Comparison of ENCODE assay signal across 8 mouse cellular contexts in the genomic region with DNA sequence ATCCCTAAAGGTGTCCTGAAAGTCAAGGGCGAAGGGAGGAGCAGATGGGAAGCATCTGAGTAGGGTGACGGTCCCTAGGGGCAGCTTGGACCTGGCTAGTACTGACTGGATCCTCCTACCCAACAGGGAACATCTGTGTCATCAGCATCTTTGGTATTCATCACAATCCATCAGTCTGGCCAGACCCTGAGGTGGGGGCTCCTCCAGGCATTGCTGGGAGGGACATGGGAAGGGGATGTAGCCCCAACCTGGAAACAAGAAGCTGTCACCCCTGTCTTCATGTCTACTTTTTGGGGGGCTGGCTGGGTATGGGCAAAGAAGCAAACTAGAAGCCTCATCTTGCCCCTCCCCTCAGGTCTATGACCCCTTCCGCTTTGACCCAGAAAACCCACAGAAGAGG. TPM values are rescaled to one million over a fixed set of nuclear protein-coding genes. Genes with fewer than 3 reads are reported as not detected.
DNase-seq lines count a peak whose midpoint lies in the region; ATAC-seq and TF ChIP-seq lines count a peak whose summit lies in the region.
"Not testable (repeated sequence)": the region's sequence is repeated elsewhere in the genome, so short reads cannot be mapped to it uniquely, and the experiment has no call there.

No protein-coding gene starts in this region.

- 89% methylated on average over 3 of the region's 3 CpGs for WGBS in embryonic facial prominence, embryonic 13.5 days
- WGBS in forebrain, postnatal 0 days: 88% methylated on average over 3 of the region's 3 CpGs
- 89% methylated on average over 3 of the region's 3 CpGs for WGBS in hindbrain, embryonic 11.5 days
- WGBS in intestine, postnatal 0 days: 89% methylated on average over 3 of the region's 3 CpGs
- 66% methylated on average over 3 of the region's 3 CpGs for WGBS in liver, embryonic 14.5 days (ENCODE audit: insufficient replicate concordance)
- WGBS in midbrain, embryonic 13.5 days: 89% methylated on average over 3 of the region's 3 CpGs

- not testable (repeated sequence) for H3K27ac ChIP-seq in embryonic facial prominence, embryonic 13.5 days; forebrain, postnatal 0 days (ENCODE audit: low read depth, low read length); hindbrain, embryonic 11.5 days (ENCODE audit: low read depth, low read length); liver, embryonic 14.5 days; midbrain, embryonic 13.5 days
- 0 out of 2 replicates have a peak overlapping the region, but pooled peaks have one; percentile 21 for H3K27ac ChIP-seq in intestine, postnatal 0 days (ENCODE audit: low read depth, low read length)

- TF ChIP-seq EP300 in liver, embryonic 14.5 days (IDR thresholded peaks at IDR 0.05; ENCODE audit: low read depth): not testable (repeated sequence)

- H3K9ac ChIP-seq in embryonic facial prominence, embryonic 13.5 days; hindbrain, embryonic 11.5 days (ENCODE audit: low read depth, low read length); intestine, postnatal 0 days (ENCODE audit: low read depth, low read length); liver, embryonic 14.5 days (replicated peaks): not testable (repeated sequence)
- H3K9ac ChIP-seq in forebrain, postnatal 0 days: peak overlapping the region; percentile 39
- peak overlapping the region; percentile 68 for H3K9ac ChIP-seq in midbrain, embryonic 13.5 days (replicated peaks)

- not testable (repeated sequence) for DNase-seq in forebrain, postnatal 0 days; hindbrain, embryonic 11.5 days (ENCODE audit: low spot score); liver, embryonic 14.5 days (ENCODE audit: low read depth in 3 of 3, low spot score in 3 of 3)

- peaks cover 26% of the 10 kb centered on the region for H3K4me1 ChIP-seq in E14TG2a.4 (replicated peaks; ENCODE audit: low read depth, low read length)
- not testable (repeated sequence) for H3K4me1 ChIP-seq in embryonic facial prominence, embryonic 13.5 days; forebrain, postnatal 0 days (ENCODE audit: insufficient read depth); hindbrain, embryonic 11.5 days (replicated peaks; ENCODE audit: control insufficient read depth, insufficient read depth, low read length); intestine, postnatal 0 days (replicated peaks; ENCODE audit: control insufficient read depth, insufficient read depth, low read length); liver, embryonic 14.5 days (replicated peaks; ENCODE audit: control insufficient read depth in 2 of 2, insufficient read depth in 2 of 2, low read length in 1 of 2); midbrain, embryonic 13.5 days (replicated peaks)

- not testable (repeated sequence) for H3K36me3 ChIP-seq in E14TG2a.4 (ENCODE audit: insufficient read depth, low read length); embryonic facial prominence, embryonic 13.5 days; forebrain, postnatal 0 days (ENCODE audit: insufficient read depth); hindbrain, embryonic 11.5 days (ENCODE audit: control insufficient read depth, insufficient read depth, low read length); intestine, postnatal 0 days (ENCODE audit: control insufficient read depth, insufficient read depth); liver, embryonic 14.5 days (replicated peaks; ENCODE audit: control insufficient read depth, insufficient read depth, low read depth); midbrain, embryonic 13.5 days

- not testable (repeated sequence) for TF ChIP-seq CTCF in E14TG2a.4 (conservative IDR thresholded peaks at IDR 0.05; ENCODE audit: low read length); forebrain, postnatal 0 days (IDR thresholded peaks at IDR 0.05; ENCODE audit: low read depth); intestine, postnatal 0 days (IDR thresholded peaks at IDR 0.05; ENCODE audit: low read depth); liver, embryonic 14.5 days (IDR thresholded peaks at IDR 0.05; ENCODE audit: low read depth)

- peak overlapping the region; percentile 77 for H3K4me3 ChIP-seq in E14TG2a.4 (replicated peaks; ENCODE audit: low read length)
- peak overlapping the region; percentile 27; the same call in 1 of the 2 replicates for H3K4me3 ChIP-seq in embryonic facial prominence, embryonic 13.5 days
- not testable (repeated sequence) for H3K4me3 ChIP-seq in forebrain, postnatal 0 days (ENCODE audit: low read depth, low read length)
- H3K4me3 ChIP-seq in hindbrain, embryonic 11.5 days (ENCODE audit: low read depth, low read length): peak overlapping the region; percentile 23; the same call in 1 of the 2 replicates
- peak overlapping the region; percentile 23; the same call in 1 of the 2 replicates for H3K4me3 ChIP-seq in intestine, postnatal 0 days (ENCODE audit: low read depth, low read length)
- H3K4me3 ChIP-seq in liver, embryonic 14.5 days (ENCODE audit: insufficient read depth in 1 of 2, low read depth in 2 of 2, low read length in 2 of 2): peak overlapping the region in 1 of 2 experiments; percentile 28; a peak in 2 of 4 replicates
- peak overlapping the region; percentile 43 for H3K4me3 ChIP-seq in midbrain, embryonic 13.5 days (replicated peaks)

- not testable (repeated sequence) for ATAC-seq in embryonic facial prominence, embryonic 13.5 days (ENCODE audit: insufficient number of reproducible peaks, insufficient read depth, low FRiP score, low TSS enrichment, low read depth); forebrain, postnatal 0 days; intestine, postnatal 0 days; liver, embryonic 14.5 days (ENCODE audit: insufficient read depth)
- peak; percentile 22; the same call in 1 of the 2 replicates for ATAC-seq in hindbrain, embryonic 11.5 days (ENCODE audit: low FRiP score)
- peak; percentile 59; the same call in 1 of the 2 replicates for ATAC-seq in midbrain, embryonic 13.5 days
- 0 out of 2 replicates have a peak, but pooled peaks have one; percentile 6 for ATAC-seq in neutrophil, adult 5-6 weeks (ENCODE audit: extremely low read depth, insufficient number of reproducible peaks, low FRiP score, poor library complexity, severe bottlenecking)

- H3K27me3 ChIP-seq in E14TG2a.4 (ENCODE audit: insufficient read depth, low read length); embryonic facial prominence, embryonic 13.5 days; forebrain, postnatal 0 days (ENCODE audit: insufficient read depth, low read length); hindbrain, embryonic 11.5 days (ENCODE audit: control insufficient read depth, insufficient read depth, low read length); intestine, postnatal 0 days (replicated peaks; ENCODE audit: control insufficient read depth, insufficient read depth, low read length); liver, embryonic 14.5 days (ENCODE audit: control insufficient read depth, insufficient read depth, low read length); midbrain, embryonic 13.5 days: not testable (repeated sequence)

- not testable (repeated sequence) for H3K9me3 ChIP-seq in E14TG2a.4 (ENCODE audit: low read length); embryonic facial prominence, embryonic 13.5 days; forebrain, postnatal 0 days (ENCODE audit: low read length); hindbrain, embryonic 11.5 days (ENCODE audit: control insufficient read depth, low read length); intestine, postnatal 0 days (ENCODE audit: control insufficient read depth); liver, embryonic 14.5 days (ENCODE audit: control insufficient read depth, low read length); midbrain, embryonic 13.5 days

- H3K4me2 ChIP-seq in embryonic facial prominence, embryonic 13.5 days: peak overlapping the region; percentile 52
- peak overlapping the region; percentile 51 for H3K4me2 ChIP-seq in forebrain, postnatal 0 days (ENCODE audit: low read depth)
- H3K4me2 ChIP-seq in hindbrain, embryonic 11.5 days (replicated peaks; ENCODE audit: low read depth, low read length): peak overlapping the region; percentile 46
- H3K4me2 ChIP-seq in intestine, postnatal 0 days (replicated peaks; ENCODE audit: low read depth): peak overlapping the region; percentile 66
- H3K4me2 ChIP-seq in liver, embryonic 14.5 days (ENCODE audit: low read depth): peak overlapping the region; percentile 47
- H3K4me2 ChIP-seq in midbrain, embryonic 13.5 days (replicated peaks): peak overlapping the region; percentile 63

RNA-seq across cellular contexts. Expression of a gene that starts 14.0 kb away (rescaled TPM):
- polyA plus RNA-seq in embryonic facial prominence, embryonic 13.5 days (2015; fragmentation: Nextera tagmentation; extraction: Ambion mirVana): 20.5 and 23.0 TPM in 2 replicates
- total RNA-seq in forebrain, postnatal 0 days (2014; rRNA removed): 9.8 and 17.5 TPM in 2 replicates
- polyA plus RNA-seq in forebrain, postnatal 0 days (2015; fragmentation: Nextera tagmentation; extraction: Ambion mirVana): 11.4 and 11.6 TPM in 2 replicates
- 11.4 TPM in 2 replicates for polyA plus RNA-seq in hindbrain, embryonic 11.5 days (2014; fragmentation: Nextera tagmentation; extraction: Ambion mirVana)
- 95.4 and 102 TPM in 2 replicates for polyA plus RNA-seq in intestine, postnatal 0 days (2015; fragmentation: Nextera tagmentation; extraction: Ambion mirVana)
- polyA plus RNA-seq in liver, embryonic 14.5 days (2012; rRNA removed): 3.1 and 3.2 TPM in 2 replicates
- polyA plus RNA-seq in liver, embryonic 14.5 days (2014; fragmentation: Nextera tagmentation; extraction: Ambion mirVana): 2.4 and 3.0 TPM in 2 replicates
- 19.2 and 20.4 TPM in 2 replicates for polyA plus RNA-seq in midbrain, embryonic 13.5 days (2015; fragmentation: Nextera tagmentation; extraction: Ambion mirVana)
- total RNA-seq in neutrophil, adult 5-6 weeks (2017): 7.4 and 10.9 TPM in 2 replicates

RNA-seq across cellular contexts. Expression of a gene that starts 44.5 kb away (rescaled TPM):
- 18.4 and 20.3 TPM in 2 replicates for polyA plus RNA-seq in embryonic facial prominence, embryonic 13.5 days (2015; fragmentation: Nextera tagmentation; extraction: Ambion mirVana)
- total RNA-seq in forebrain, postnatal 0 days (2014; rRNA removed): 7.9 and 9.1 TPM in 2 replicates
- polyA plus RNA-seq in forebrain, postnatal 0 days (2015; fragmentation: Nextera tagmentation; extraction: Ambion mirVana): 4.0 and 8.6 TPM in 2 replicates
- polyA plus RNA-seq in hindbrain, embryonic 11.5 days (2014; fragmentation: Nextera tagmentation; extraction: Ambion mirVana): 6.0 and 10.3 TPM in 2 replicates
- 1.9 and 2.7 TPM in 2 replicates for polyA plus RNA-seq in intestine, postnatal 0 days (2015; fragmentation: Nextera tagmentation; extraction: Ambion mirVana)
- 0.34 and 0.48 TPM in 2 replicates for polyA plus RNA-seq in liver, embryonic 14.5 days (2012; rRNA removed)
- polyA plus RNA-seq in liver, embryonic 14.5 days (2014; fragmentation: Nextera tagmentation; extraction: Ambion mirVana): 0.34 and 0.36 TPM in 2 replicates
- 13.0 and 13.8 TPM in 2 replicates for polyA plus RNA-seq in midbrain, embryonic 13.5 days (2015; fragmentation: Nextera tagmentation; extraction: Ambion mirVana)
- 0.49 and 1.0 TPM in 2 replicates for total RNA-seq in neutrophil, adult 5-6 weeks (2017)
